Mouse (Mus musculus) thymus, postnatal 10 days (tissue): ENCODE measurements around the gene Blzf1.

ENCODE experiments used
- DNase-seq, 2 experiments: peaks; one replicate each; pipeline ENCODE4 v3.0.0; 2021; ENCODE audit warnings: low spot score in 2 of 2

The Blzf1 gene

DNA sequence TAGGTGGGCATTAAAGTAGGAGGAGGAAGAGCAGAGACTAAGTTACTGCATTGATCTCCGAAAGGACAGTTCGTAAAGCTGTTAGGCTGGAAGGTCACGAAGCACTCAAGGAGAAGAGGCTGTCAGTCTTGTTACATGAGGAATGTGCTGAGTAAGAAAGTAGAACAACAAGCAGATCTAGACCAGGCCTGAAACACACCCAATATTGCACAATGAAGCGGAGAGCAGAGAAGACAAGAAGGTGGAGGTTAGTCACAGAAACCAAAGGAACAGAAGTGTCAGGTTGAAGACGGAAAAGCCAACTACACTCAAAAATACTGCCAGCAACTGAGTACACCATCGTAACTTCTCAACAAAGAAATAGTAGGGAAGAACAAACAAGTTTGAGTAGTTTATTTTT, 13.2 kb downstream of the Blzf1 start:
- DNase-seq, result no peak

GRCm38 (mm10) chr1:164292040-164292439, 15.2 kb downstream of the Blzf1 start:
- DNase-seq, result no peak

DNA sequence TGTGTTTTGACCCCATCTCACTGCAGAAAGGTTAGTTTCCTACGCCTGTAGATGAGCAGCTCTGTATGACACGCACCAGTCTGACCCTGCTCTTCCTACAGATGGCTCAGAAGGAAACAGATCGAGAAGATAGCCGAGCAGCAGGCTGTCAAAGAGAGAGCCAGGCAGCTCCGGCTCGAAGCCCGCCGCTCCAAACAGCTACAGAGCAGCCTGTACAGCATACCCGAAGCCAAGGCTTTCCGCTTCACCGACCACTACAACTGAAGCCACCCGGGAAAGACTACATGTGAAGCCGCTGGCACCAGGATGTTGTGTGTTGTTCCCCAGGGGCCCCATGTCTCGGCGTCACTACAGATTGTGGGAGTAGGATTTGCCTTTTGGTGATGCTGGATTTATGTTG, 19.9 kb downstream of the Blzf1 start:
- DNase-seq, result no peak

GRCm38 (mm10) chr1:164284007-164284406, 23.3 kb downstream of the Blzf1 start:
- no peak for DNase-seq

- DNase-seq, result peak; percentile 31 to 37
Observed at GRCm38 (mm10) chr1:164279332-164279731, 28.0 kb downstream of the Blzf1 start.

DNA sequence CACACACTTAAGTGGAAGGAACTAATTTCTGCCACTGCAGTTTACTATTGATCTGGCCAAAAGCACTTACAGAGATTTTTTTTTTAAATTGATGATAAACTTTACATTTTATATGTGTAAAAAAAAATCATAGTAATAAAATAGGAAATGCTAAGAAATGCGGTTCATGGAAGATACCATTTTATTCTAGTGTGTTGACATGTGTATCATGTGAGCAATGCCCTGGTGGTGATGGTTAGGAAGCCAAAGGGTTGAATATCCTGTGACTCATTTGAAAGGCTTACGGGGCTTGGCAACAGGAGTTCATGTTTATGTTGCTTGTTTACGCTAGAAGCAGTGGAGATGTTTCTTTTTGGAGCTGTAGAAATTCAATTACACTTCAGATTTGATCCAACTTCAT, 30.7 kb downstream of the Blzf1 start:
- DNase-seq, result no peak

- peak; percentile 97 to 99 for DNase-seq
Observed at GRCm38 (mm10) chr1:164275455-164275954, 31.8 kb downstream of the Blzf1 start, which contains the start of gene Ccdc181. Gene Ccdc181, plus strand, starts transcription at chr1:164275585.

- DNase-seq, result no peak
Observed at GRCm38 (mm10) chr1:164273659-164274058, 33.6 kb downstream of the Blzf1 start.

- no peak for DNase-seq
Observed at GRCm38 (mm10) chr1:164270941-164271340, 36.3 kb downstream of the Blzf1 start.

DNA sequence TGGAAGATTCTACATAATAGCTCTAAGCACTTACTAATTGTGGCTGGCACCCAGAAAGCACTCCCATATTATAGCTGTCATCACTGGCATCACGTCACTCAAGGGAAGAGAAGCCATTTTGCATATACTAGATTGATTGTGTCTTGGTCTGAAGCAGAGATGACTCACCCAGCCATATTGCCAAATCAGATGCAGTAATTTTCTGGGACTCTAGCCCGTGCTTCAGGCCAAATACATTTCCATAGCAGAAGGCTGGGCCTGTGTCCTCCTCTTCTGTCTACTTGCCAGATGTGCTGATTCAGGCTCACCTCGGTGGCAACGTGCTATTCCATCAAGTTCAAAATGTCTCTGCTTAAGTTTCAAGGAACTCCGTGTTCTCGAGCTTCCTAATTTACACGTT, 45.7 kb downstream of the Blzf1 start:
- no peak for DNase-seq

- DNase-seq, result no peak
Observed at GRCm38 (mm10) chr1:164260171-164261028, 46.9 kb downstream of the Blzf1 start.

DNA sequence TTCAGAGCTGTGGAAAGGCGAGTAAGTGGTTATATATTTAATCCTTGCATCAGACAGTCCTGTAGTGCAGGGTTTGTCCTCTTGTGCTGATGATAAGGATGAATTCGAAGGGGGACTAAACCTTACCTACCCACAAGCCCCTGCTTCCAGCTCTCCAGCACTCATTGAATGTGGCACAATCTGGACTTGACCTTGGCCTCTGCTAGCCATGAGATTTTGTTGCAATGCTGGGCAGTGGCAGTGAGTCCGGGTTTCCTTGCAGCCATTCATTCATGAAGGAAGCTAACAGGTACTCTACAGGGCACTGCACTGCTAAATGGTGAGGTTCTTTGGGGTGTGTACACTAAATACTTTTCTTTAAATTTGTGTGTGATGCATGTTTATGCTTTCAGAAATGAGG, 52.5 kb downstream of the Blzf1 start:
- DNase-seq, result no peak

DNA sequence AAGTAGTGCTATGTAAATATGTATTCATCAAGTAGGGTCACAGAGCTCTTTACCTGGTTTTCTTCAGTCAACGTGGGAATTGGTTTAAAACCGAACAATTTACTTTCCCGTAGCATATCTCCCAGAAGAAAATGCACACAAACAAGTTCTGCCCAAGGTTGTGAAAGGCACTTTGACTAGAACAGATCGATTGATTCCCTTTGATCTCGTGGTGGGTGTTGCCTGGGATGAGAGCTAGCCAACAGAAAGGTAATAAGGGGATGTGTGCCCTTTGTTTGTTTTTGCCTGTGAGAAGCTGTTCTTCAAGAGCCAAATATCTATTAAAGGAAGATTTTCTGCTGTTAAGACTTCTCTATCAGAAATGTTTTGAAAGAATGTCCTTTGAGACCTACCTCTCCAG, 54.7 kb downstream of the Blzf1 start:
- DNase-seq, result no peak

GRCm38 (mm10) chr1:164251438-164251837, 55.9 kb downstream of the Blzf1 start:
- DNase-seq, result no peak

- no peak for DNase-seq
Observed at GRCm38 (mm10) chr1:164250391-164251150, 56.7 kb downstream of the Blzf1 start.

DNA sequence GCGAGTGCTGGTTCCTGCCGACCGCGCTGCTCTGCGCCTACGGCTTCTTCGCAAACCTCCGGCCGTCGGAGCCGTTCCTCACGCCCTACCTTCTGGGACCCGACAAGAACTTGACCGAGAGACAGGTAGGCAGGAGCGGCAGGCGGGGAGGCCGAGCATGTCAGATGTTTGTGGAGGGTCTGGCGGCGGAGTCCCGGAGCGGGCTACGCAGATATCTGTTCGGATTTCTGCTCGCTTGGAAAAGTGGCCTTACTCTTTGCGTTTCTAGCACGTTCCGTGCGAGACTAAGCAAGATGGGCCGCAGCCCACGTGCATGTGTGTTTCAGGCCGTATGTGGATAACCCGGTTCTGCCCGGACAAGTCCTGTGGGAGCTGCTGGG, 58.0 kb downstream of the Blzf1 start:
- DNase-seq, result no peak

DNA sequence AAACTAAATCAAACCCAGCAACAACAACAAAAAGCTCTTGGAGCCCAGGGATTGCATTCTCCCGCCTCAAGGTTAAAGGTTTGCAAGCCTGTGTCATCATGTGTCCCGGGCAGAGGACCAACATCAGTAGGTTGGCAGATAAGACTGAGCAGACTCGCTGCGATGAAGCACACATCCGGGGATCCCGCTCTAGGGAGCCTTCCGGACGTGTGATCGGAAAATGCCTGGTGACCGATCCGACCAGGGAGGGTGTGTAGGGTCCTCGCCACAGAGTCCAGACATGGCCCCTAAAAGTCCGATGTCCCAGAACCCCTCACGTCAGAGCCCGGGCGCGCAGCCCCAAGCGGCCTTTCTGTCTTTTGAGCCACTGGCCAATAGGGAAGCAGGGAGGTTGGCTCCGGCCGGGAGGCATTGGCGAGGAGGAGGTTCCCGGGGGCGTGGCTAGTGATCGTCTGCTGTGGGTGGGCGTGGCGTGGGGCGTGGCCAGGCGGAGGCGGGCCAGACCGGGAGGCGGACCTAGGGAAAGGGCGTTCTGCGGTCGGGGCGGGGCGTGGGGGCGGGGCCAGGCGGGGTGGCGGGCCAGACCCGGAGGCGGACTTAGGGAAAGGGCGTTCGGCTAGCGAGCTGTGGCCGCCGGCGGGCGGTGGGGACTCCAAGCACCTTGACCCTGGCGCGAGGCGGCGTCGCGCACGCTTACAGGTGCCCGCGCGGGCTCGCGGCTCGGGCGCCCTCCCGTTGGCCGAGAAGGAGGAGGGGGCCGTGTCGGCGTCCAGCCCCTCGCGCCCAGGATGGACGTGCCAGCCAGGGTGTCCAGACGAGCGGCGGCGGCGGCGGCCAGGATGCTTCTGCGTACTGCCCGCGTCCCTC, 58.6 kb downstream of the Blzf1 start, which contains the start of gene Slc19a2:
Gene Slc19a2, plus strand, starts transcription at position 582 of the 867 bp plus-strand sequence.
- DNase-seq, result peak; percentile 93 to 98

DNA sequence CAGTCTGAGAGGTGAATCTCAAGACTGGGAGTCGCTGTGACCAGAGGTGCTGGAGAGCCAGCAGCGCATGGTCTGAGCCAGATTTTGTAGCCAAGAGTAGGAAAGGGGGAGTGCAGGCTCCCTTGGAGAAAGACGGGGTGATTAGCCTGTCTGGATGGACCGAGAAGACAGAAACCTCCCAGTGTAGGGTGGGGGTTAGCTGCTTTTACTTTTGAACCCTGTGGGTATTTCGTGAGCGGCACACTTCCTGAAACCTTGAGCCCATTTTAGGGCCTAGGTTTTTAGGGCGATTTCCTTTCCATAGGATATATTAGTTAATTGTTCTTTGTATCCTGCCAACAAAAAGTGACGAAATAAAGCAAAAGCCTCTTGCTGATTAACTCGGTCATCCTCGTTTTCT, 59.3 kb downstream of the Blzf1 start:
- DNase-seq, result no peak

DNA sequence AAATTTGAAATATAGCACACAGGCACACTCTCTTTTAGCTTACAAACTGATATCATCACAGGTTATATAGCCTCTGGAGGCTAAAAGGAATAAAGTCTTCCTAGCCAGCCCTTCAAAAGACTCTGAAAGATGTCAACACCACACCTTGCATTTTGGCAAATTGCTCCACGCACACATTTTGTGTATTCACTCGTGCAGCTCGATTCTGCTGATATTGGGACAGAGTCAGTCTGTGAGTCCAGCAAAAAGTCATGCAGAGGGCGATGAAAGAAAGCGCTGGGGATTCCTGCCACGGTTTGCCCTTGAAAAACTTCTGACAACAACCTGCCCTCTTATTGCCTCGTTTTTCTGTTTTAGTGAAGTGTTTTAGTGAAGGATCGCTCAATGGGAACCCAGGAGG, 59.8 kb downstream of the Blzf1 start:
- no peak for DNase-seq

DNA sequence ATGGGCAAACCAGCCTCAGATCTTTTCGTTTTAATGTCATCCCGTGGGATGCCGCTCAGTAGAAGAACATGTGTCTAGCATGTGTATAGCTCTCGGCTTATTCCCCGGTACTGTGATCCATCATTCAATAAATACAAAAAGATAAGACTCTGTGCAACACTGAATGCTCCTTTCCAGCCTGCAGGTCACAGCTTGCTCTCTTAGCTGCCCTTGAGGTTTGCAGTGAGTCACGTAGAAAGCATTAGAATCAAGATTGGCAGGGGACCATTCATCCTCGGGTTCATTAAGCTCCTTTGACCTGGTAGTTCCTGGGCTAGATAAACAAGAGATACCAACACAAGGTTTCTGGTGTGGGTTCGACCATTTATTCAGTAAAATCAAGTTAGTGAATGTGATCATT, 64.5 kb downstream of the Blzf1 start:
- no peak for DNase-seq

GRCm38 (mm10) chr1:164241494-164241893, 65.8 kb downstream of the Blzf1 start:
- no peak for DNase-seq
